Mouse (Mus musculus): ENCODE measurements around the gene Fam174b.

The Fam174b gene

DNA sequence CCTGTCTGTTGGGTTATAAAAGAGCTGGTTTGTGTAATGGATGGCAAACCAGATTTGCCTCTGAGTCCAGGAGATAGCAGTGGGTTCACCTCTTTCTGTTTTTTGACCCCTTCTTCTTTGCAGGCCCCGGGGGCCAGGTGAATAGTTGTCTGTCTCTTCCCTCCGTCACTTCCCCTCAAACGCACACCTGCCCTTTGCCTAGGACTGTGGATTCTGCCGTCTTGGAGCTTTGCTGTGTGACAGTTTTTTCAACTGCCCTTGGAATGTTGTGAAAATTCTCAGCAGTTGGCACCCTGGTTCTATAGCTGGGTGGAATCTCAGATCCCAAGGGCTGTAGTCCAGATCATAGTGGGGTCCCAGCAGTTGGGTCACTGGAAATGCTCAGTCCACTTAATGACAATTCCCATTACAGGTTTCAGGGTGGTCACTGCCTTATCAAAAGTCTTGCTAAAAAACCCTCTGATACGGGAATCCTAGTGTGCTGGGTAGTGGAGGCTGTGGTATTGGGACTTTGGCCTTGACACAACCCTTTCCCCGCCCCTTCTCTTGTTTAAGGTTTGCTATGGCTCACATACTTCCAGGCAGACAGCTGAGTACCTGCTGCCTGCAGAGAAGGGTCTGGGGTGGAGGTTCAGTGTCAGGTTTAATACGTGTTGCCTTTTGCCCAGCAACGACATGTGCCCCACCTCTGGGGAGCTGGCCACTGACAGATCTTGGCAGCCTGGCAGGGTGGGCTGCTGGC lies 76.3 kb downstream of the Fam174b start:
- DNase-seq: no peak

DNA sequence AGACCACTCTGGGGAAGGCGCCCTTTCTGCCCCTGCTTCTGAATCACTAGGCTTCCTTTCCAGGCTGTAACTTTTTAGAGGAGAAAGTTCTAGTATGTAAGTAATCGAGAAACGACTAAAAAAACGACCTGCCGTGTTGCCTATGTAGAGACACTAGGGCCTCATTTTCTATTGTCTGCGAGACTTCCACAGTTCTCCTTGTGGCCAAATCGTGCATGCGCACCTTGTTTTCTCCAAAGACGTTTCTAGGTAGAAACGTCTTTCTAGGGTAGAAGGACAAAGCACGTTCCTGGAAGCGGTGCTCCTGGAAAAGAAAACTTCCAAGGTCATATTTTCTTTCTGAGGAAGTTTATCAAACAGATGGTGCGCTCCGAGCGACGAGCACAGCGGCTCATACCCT lies 79.3 kb downstream of the Fam174b start:
- DNase-seq: no peak

All from right cerebral cortex, postnatal 4 days (tissue).